Mouse (Mus musculus) embryonic facial prominence, embryonic 10.5 days (tissue): ENCODE measurements around the gene Gstt2. TPM values are rescaled to one million over a fixed set of nuclear protein-coding genes. Genes with fewer than 3 reads are reported as not detected.
A peak's percentile ranks its signal among the peaks of the same experiment; 100 is the strongest.

Source experiments
- DNase-seq: peaks from one replicate; pipeline ENCODE4 v3.0.0-alpha.2; 2017; ENCODE audit warnings: low spot score
- H3K27ac ChIP-seq: fragments of 300-500 bp; sonication (generic); replicated peaks from 2 replicates; pipeline ENCODE4 v1.5.1; 2016; ENCODE audit warnings: mild to moderate bottlenecking
- H3K27me3 ChIP-seq: fragments of 300-500 bp; sonication (generic); replicated peaks from 2 replicates; pipeline ENCODE4 v1.6.1; 2016; ENCODE audit warnings: low read depth, mild to moderate bottlenecking; ENCODE audit not compliant: poor library complexity, severe bottlenecking
- H3K36me3 ChIP-seq: fragments of 300-500 bp; sonication (generic); replicated peaks from 2 replicates; pipeline ENCODE4 v1.6.1; 2016; ENCODE audit warnings: mild to moderate bottlenecking, moderate library complexity
- H3K4me1 ChIP-seq: fragments of 300-500 bp; sonication (generic); 2 replicates; pipeline ENCODE4 v1.6.1; 2016
- H3K4me3 ChIP-seq: fragments of 300-500 bp; sonication (generic); 2 replicates; pipeline ENCODE4 v1.5.1; 2016; ENCODE audit warnings: mild to moderate bottlenecking, moderate library complexity
- H3K9me3 ChIP-seq: fragments of 300-500 bp; sonication (generic); 2 replicates; pipeline ENCODE4 v1.6.1; 2016; ENCODE audit warnings: mild to moderate bottlenecking
- WGBS: fragments of 180-500 bp; shearing (Covaris S2); methylation state at CpG from one replicate; pipeline ENCODE4 v1.1.7; 2016; 5-methylcytosine and 5-hydroxymethylcytosine counted together
- polyA plus RNA-seq: library from polyadenylated mRNA; unstranded; fragments of >200 nt; fragmentation: Nextera tagmentation; extraction: Ambion mirVana; gene quantifications from 2 replicates; pipeline ENCODE4 v1.2.1, GENCODE M21; 2016

Gene Gstt2
- polyA plus RNA-seq, 1 experiment from 2014 or later: 8.5 TPM

GRCm38 (mm10) chr10:75797619-75798175, 39.5 kb downstream of the Gstt2 start:
- no peaks in the 10 kb centered on the region for H3K9me3 ChIP-seq
- peaks cover 45% of the 10 kb centered on the region for H3K27me3 ChIP-seq
- H3K4me1 ChIP-seq: peaks cover 31% of the 10 kb centered on the region
- peak; percentile 35 for DNase-seq
- peak overlapping the region; percentile 58 for H3K4me3 ChIP-seq
- 0 out of 2 replicates have a peak overlapping the region, but pooled peaks have one; percentile 14 for H3K27ac ChIP-seq
- H3K36me3 ChIP-seq: no peaks in the 10 kb centered on the region
- 2% methylated on average over 12 of the region's 12 CpGs for WGBS

- H3K9me3 ChIP-seq: no peaks in the 10 kb centered on the region
- no peak overlapping the region for H3K27ac ChIP-seq
- DNase-seq: no peak
- WGBS: 46% methylated on average over 11 of the region's 11 CpGs
- H3K4me1 ChIP-seq: peaks cover 31% of the 10 kb centered on the region
- H3K36me3 ChIP-seq: no peaks in the 10 kb centered on the region
- H3K4me3 ChIP-seq: peak overlapping the region; percentile 58
- H3K27me3 ChIP-seq: peaks cover 45% of the 10 kb centered on the region
Measured at GRCm38 (mm10) chr10:75796731-75797516, 40.3 kb downstream of the Gstt2 start.

- Histone ChIP-seq H3K36me3 (no peaks in the 10 kb centered on the region), H3K4me3 (no peak overlapping the region), H3K27me3 (peaks cover 39% of the 10 kb centered on the region), H3K4me1 (peaks cover 38% of the 10 kb centered on the region), H3K9me3 (no peaks in the 10 kb centered on the region), H3K27ac (peak overlapping the region; percentile 49; the same call in 1 of the 2 replicates)
- 29% methylated on average over 3 of the region's 3 CpGs for WGBS
- peak; percentile 36 for DNase-seq
Measured at GRCm38 (mm10) chr10:75794880-75795279, 42.3 kb downstream of the Gstt2 start.

GRCm38 (mm10) chr10:75790773-75791172, 46.5 kb downstream of the Gstt2 start:
- Histone ChIP-seq H3K4me1 (peaks cover 19% of the 10 kb centered on the region), H3K36me3 (no peaks in the 10 kb centered on the region), H3K27me3 (0 out of 2 replicates have a peak, but pooled peaks cover 1% of the 10 kb centered on the region), H3K9me3 (no peaks in the 10 kb centered on the region), H3K4me3 (no peak overlapping the region), H3K27ac (no peak overlapping the region)
- DNase-seq: no peak
- WGBS: 24% methylated on average over 7 of the region's 7 CpGs

GRCm38 (mm10) chr10:75789841-75790240, 47.4 kb downstream of the Gstt2 start:
- WGBS: 92% methylated on average over 5 of the region's 5 CpGs
- Histone ChIP-seq H3K4me1 (peaks cover 13% of the 10 kb centered on the region), H3K4me3 (no peak overlapping the region), H3K9me3 (no peaks in the 10 kb centered on the region), H3K36me3 (no peaks in the 10 kb centered on the region), H3K27ac (no peak overlapping the region), H3K27me3 (0 out of 2 replicates have a peak, but pooled peaks cover under 1% of the 10 kb centered on the region)
- no peak for DNase-seq

- DNase-seq: no peak
- H3K9me3 ChIP-seq: no peaks in the 10 kb centered on the region
- no peak overlapping the region for H3K27ac ChIP-seq
- WGBS: 82% methylated on average over 6 of the region's 6 CpGs
- peaks cover 7% of the 10 kb centered on the region for H3K4me1 ChIP-seq
- H3K36me3 ChIP-seq: no peaks in the 10 kb centered on the region
- 0 out of 2 replicates have a peak, but pooled peaks cover 3% of the 10 kb centered on the region for H3K27me3 ChIP-seq
- H3K4me3 ChIP-seq: no peak overlapping the region
Measured at GRCm38 (mm10) chr10:75789081-75789735, 48.0 kb downstream of the Gstt2 start.

- Histone ChIP-seq H3K4me3 (no peak overlapping the region), H3K27me3 (0 out of 2 replicates have a peak, but pooled peaks cover 8% of the 10 kb centered on the region), H3K9me3 (no peaks in the 10 kb centered on the region), H3K36me3 (no peaks in the 10 kb centered on the region), H3K27ac (no peak overlapping the region), H3K4me1 (peaks cover 7% of the 10 kb centered on the region)
- DNase-seq: no peak
- 95% methylated on average over 8 of the region's 8 CpGs for WGBS
Measured at GRCm38 (mm10) chr10:75788277-75788676, 48.9 kb downstream of the Gstt2 start.

- peaks cover 9% of the 10 kb centered on the region for H3K4me1 ChIP-seq
- WGBS: 82% methylated on average over 1 of the region's 1 CpGs
- no peaks in the 10 kb centered on the region for H3K36me3 ChIP-seq
- no peak for DNase-seq
- H3K27me3 ChIP-seq: peaks cover 27% of the 10 kb centered on the region
- H3K27ac ChIP-seq: no peak overlapping the region
- no peaks in the 10 kb centered on the region for H3K9me3 ChIP-seq
- no peak overlapping the region for H3K4me3 ChIP-seq
Measured at GRCm38 (mm10) chr10:75785442-75785841, 51.8 kb downstream of the Gstt2 start.

Other genes starting within 250 kb of the Gstt2 start
- gene Ggt5, start 248.1 kb downstream of the Gstt2 start, polyA plus RNA-seq: 0.75 and 0.77 TPM in 2 replicates
- 1.6 and 1.8 TPM in 2 replicates for gene Susd2, start 193.4 kb downstream of the Gstt2 start, polyA plus RNA-seq
- gene Cabin1, start 73.1 kb downstream of the Gstt2 start, polyA plus RNA-seq: 32.5 and 39.0 TPM in 2 replicates
- 93.8 and 103 TPM in 2 replicates for gene Ddt, start 64.0 kb downstream of the Gstt2 start, polyA plus RNA-seq
- gene Gm20441, start 56.5 kb downstream of the Gstt2 start, polyA plus RNA-seq: not detected in 2 replicates
- gene Gstt3, start 56.0 kb downstream of the Gstt2 start, polyA plus RNA-seq: 2.4 and 4.3 TPM in 2 replicates
- 3.0 and 4.3 TPM in 2 replicates for gene Gstt1, start 38.8 kb downstream of the Gstt2 start, polyA plus RNA-seq
- 0.21 TPM in 1 of 2 replicates, not detected in the other for gene Gstt4, start 14.9 kb downstream of the Gstt2 start, polyA plus RNA-seq
- gene Mif, start 22.8 kb upstream of the Gstt2 start, polyA plus RNA-seq: 3,361 and 3,650 TPM in 2 replicates
- gene Derl3, start 56.0 kb upstream of the Gstt2 start, polyA plus RNA-seq: 2.3 and 3.0 TPM in 2 replicates
- 284 and 291 TPM in 2 replicates for gene Smarcb1, start 84.2 kb upstream of the Gstt2 start, polyA plus RNA-seq
- gene Chchd10, start 95.7 kb upstream of the Gstt2 start, polyA plus RNA-seq: 8.4 and 9.6 TPM in 2 replicates
- gene Mmp11, start 99.1 kb upstream of the Gstt2 start, polyA plus RNA-seq: 36.7 and 46.4 TPM in 2 replicates
- gene Gm867, start 103.2 kb upstream of the Gstt2 start, polyA plus RNA-seq: 0.29 and 0.56 TPM in 2 replicates
- gene Vpreb3, start 105.6 kb upstream of the Gstt2 start, polyA plus RNA-seq: 0.42 and 1.1 TPM in 2 replicates
- gene Gm5134, start 117.1 kb upstream of the Gstt2 start, polyA plus RNA-seq: 0.10 TPM in 1 of 2 replicates, not detected in the other
- 38.4 and 41.2 TPM in 2 replicates for gene Zfp280b, start 195.2 kb upstream of the Gstt2 start, polyA plus RNA-seq